Mouse (Mus musculus) lung, postnatal 0 days (tissue): Measurements from ENCODE around the gene Neurod1. TPM values are rescaled to one million over a fixed set of nuclear protein-coding genes. Genes with fewer than 3 reads are reported as not detected.

Experiments
- ATAC-seq: fragments of 200-750 bp; cut with Nextera tagmentation; 2 replicates; pipeline ENCODE4 v1.8.0; 2017; ENCODE audit warnings: moderate library complexity
- DNase-seq: peaks from one replicate; pipeline ENCODE4 v3.0.0-alpha.2; 2016; ENCODE audit warnings: low spot score
- H3K27ac ChIP-seq: fragments of 300-500 bp; sonication (generic); 2 replicates; pipeline ENCODE4 v1.5.1; 2014; ENCODE audit warnings: antibody characterized with exemption, mild to moderate bottlenecking, low read length, mixed read lengths
- H3K27me3 ChIP-seq: fragments of 300-500 bp; sonication (generic); replicated peaks from 2 replicates; pipeline ENCODE4 v1.6.1; 2014; ENCODE audit warnings: low read length, mixed read lengths; ENCODE audit not compliant: insufficient read depth
- H3K36me3 ChIP-seq: fragments of 300-500 bp; sonication (generic); 2 replicates; pipeline ENCODE4 v1.6.1; 2014; ENCODE audit warnings: low read length, mixed read lengths; ENCODE audit not compliant: insufficient read depth
- H3K4me1 ChIP-seq: fragments of 300-500 bp; sonication (generic); 2 replicates; pipeline ENCODE4 v1.6.1; 2014; ENCODE audit warnings: antibody characterized with exemption, low read depth, low read length, mixed read lengths; ENCODE audit not compliant: insufficient read depth
- H3K4me2 ChIP-seq: fragments of 300-500 bp; sonication (generic); replicated peaks from 2 replicates; pipeline ENCODE4 v1.6.1; 2014; ENCODE audit warnings: low read depth, mild to moderate bottlenecking, low read length, moderate library complexity, mixed read lengths
- H3K4me3 ChIP-seq: fragments of 300-500 bp; sonication (generic); 2 replicates; pipeline ENCODE4 v1.5.1; 2014; ENCODE audit warnings: low read depth, low read length
- H3K9ac ChIP-seq: fragments of 300-500 bp; sonication (generic); replicated peaks from 2 replicates; pipeline ENCODE4 v1.6.1; 2014; ENCODE audit warnings: low read depth, mild to moderate bottlenecking
- H3K9me3 ChIP-seq: fragments of 300-500 bp; sonication (generic); 2 replicates; pipeline ENCODE4 v1.6.1; 2016; ENCODE audit warnings: low read length, mixed read lengths
- CTCF ChIP-seq: IDR thresholded peaks from 2 replicates; pipeline ENCODE4 v1.5.1; 2016; ENCODE audit warnings: antibody characterized with exemption, mild to moderate bottlenecking
- EP300 ChIP-seq: IDR thresholded peaks from 2 replicates; pipeline ENCODE4 v1.6.1; 2016; ENCODE audit warnings: antibody characterized with exemption, mild to moderate bottlenecking, control low read depth
- WGBS: fragments of 180-500 bp; shearing (Covaris S2); extraction: QIAGEN DNeasy Blood & Tissue Kit; methylation state at CpG from one replicate; pipeline ENCODE4 v1.1.7; 2014; 5-methylcytosine and 5-hydroxymethylcytosine counted together
- polyA plus RNA-seq: library from polyadenylated mRNA; unstranded; fragments of >200 nt; fragmentation: Nextera tagmentation; extraction: Ambion mirVana; gene quantifications from 2 replicates; pipeline ENCODE4 v1.2.1, GENCODE M21; 2015

The Neurod1 gene
- polyA plus RNA-seq, 1 experiment from 2014 or later: not detected

DNA sequence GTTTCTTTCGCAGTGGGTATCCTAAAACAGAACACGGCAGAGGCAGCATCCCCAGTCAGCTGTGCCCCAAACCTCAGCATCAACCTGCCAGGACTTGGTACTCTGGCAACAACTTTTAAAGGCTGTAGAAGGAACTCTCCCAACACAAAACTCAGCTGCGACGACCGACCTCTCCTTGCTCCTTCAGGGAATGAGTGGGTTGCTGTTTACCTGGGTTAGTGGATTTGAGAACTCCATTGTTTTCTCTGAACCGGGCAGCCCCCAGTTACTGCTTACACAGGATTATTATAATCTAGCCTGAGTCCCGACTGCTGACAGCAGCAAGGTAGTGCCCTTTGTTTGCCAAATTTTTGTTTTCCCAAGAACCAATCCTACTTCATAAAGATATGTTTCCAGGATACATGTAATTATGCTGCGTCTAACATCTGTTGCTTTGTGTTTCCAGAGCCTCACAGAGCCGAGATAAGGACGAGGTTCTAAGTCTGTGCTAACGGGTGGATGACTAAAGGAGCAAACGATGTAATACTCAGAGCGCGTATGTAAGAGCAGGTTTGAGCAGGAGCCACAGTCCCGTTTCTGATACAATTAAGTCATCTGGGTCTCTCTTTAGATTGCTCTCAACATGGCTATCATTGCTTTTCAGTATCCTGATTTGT, 46.2 kb downstream of the Neurod1 start:
- H3K27me3 ChIP-seq: no peaks in the 10 kb centered on the region
- no peak overlapping the region for H3K4me3 ChIP-seq
- no peaks in the 10 kb centered on the region for H3K4me1 ChIP-seq
- 41% methylated on average over 15 of the region's 15 CpGs for WGBS
- H3K9ac ChIP-seq: no peak overlapping the region
- no peaks in the 10 kb centered on the region for H3K9me3 ChIP-seq
- H3K27ac ChIP-seq: no peak overlapping the region
- DNase-seq (no peak), ATAC-seq (no peak)
- H3K36me3 ChIP-seq: no peaks in the 10 kb centered on the region
- no peak for TF ChIP-seq EP300
- no peak for TF ChIP-seq CTCF
- no peak overlapping the region for H3K4me2 ChIP-seq

DNA sequence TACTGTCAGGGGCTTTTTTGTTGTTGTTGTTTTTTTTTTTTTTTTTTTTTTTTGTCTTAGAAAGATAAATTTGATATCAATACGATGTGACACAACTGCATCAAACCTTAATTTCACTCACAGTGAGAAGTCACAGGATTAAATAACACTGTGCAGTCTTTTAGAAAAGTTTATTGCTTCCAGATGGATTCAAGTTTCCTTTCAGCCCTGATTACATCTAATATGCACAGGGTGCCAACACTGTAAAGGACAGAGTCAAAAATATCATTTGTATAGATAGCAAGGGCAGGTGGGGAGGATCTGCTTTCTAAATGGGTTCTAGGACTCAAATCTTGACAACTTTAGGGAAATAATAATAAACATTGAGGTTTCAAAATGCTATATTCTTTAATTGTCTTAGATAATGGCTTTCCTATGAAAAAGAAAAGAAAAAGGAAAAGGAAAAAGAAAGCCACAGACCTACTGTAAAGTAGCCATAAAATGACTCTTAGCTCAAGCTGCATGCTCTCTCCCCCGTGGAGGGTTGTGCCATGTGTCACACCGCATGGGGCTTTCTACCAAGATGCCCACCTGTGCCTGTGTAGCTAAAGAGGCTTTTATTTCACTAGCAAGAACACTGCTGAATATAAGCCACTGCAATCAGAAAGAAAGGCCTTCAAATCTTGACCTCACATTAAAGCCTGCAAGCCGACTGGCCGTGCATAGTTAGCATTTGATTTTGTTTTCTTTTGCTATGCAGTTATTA, 50.7 kb downstream of the Neurod1 start:
- no peak for ATAC-seq
- Histone ChIP-seq H3K27me3 (no peaks in the 10 kb centered on the region), H3K9me3 (no peaks in the 10 kb centered on the region), H3K9ac (no peak overlapping the region), H3K4me1 (no peaks in the 10 kb centered on the region), H3K27ac (no peak overlapping the region), H3K4me2 (no peak overlapping the region), H3K4me3 (no peak overlapping the region), H3K36me3 (no peaks in the 10 kb centered on the region)
- 79% methylated on average over 5 of the region's 5 CpGs for WGBS
- no peak for DNase-seq
- TF ChIP-seq CTCF (no peak), EP300 (no peak)

Other genes starting within 250 kb of the Neurod1 start
- gene Itga4, start 201.3 kb downstream of the Neurod1 start, polyA plus RNA-seq: 4.5 and 5.6 TPM in 2 replicates
- 1.0 and 1.8 TPM in 2 replicates for gene Cerkl, start within 50 bp of the Neurod1 start, polyA plus RNA-seq
- 7.2 and 7.6 TPM in 2 replicates for gene Itprid2, start 178.6 kb upstream of the Neurod1 start, polyA plus RNA-seq